Mouse (Mus musculus) ES-Bruce4 (cell line): ENCODE results near the gene Gm128. TPM values are rescaled to one million over a fixed set of nuclear protein-coding genes. Genes with fewer than 3 reads are reported as not detected.
A peak's percentile ranks its signal among the peaks of the same experiment; 100 is the strongest.

Experiments used
- H3K27ac ChIP-seq: 2 replicates; pipeline ENCODE4 v1.5.1; 2012; ENCODE audit warnings: low read length, inconsistent platforms; ENCODE audit not compliant: insufficient read depth
- H3K27me3 ChIP-seq: 2 replicates; pipeline ENCODE4 v1.6.1; 2012; ENCODE audit warnings: mild to moderate bottlenecking, low read length, inconsistent platforms; ENCODE audit not compliant: control insufficient read depth, poor library complexity, insufficient read depth, severe bottlenecking
- H3K36me3 ChIP-seq: 2 replicates; pipeline ENCODE4 v1.6.1; 2012; ENCODE audit warnings: inconsistent platforms, mild to moderate bottlenecking, low read length, moderate library complexity; ENCODE audit not compliant: control insufficient read depth, poor library complexity, insufficient read depth, severe bottlenecking
- H3K4me1 ChIP-seq: one replicate; pipeline ENCODE4 v1.8.1; 2011; ENCODE audit warnings: low read length; ENCODE audit not compliant: control insufficient read depth, insufficient read depth
- H3K4me3 ChIP-seq: 2 replicates; pipeline ENCODE4 v1.5.1; 2011; ENCODE audit warnings: low read depth, mild to moderate bottlenecking, low read length
- H3K9ac ChIP-seq: 2 replicates; pipeline ENCODE4 v1.6.1; 2012; ENCODE audit warnings: low read depth, mild to moderate bottlenecking, inconsistent platforms; ENCODE audit not compliant: poor library complexity, severe bottlenecking
- H3K9me3 ChIP-seq: replicated peaks from 2 replicates; pipeline ENCODE4 v1.6.1; 2012; ENCODE audit warnings: mild to moderate bottlenecking, low read length, inconsistent platforms; ENCODE audit not compliant: control insufficient read depth, poor library complexity, insufficient read depth, severe bottlenecking
- CTCF ChIP-seq: IDR thresholded peaks from one replicate; pipeline ENCODE4 v1.8.1; 2011; ENCODE audit warnings: low read depth, low read length
- EP300 ChIP-seq: IDR thresholded peaks from 2 replicates; pipeline ENCODE4 v1.6.1; 2011; ENCODE audit warnings: low read depth, low read length; ENCODE audit not compliant: insufficient read depth
- POLR2A ChIP-seq: IDR thresholded peaks from one replicate; pipeline ENCODE4 v1.8.1; 2011; ENCODE audit warnings: low read length; ENCODE audit not compliant: insufficient read depth
- polyA plus RNA-seq: library from polyadenylated mRNA; stranded (reverse); fragments of >200 nt; gene quantifications from 2 replicates; pipeline ENCODE4 v1.2.4, GENCODE M21; 2011; ENCODE audit warnings: low read depth; ENCODE audit not compliant: missing spikeins, insufficient read depth, insufficient read length

Gm128 gene
- polyA plus RNA-seq, 1 experiment: 1.2 TPM

GRCm38 (mm10) chr3:95264724-95265123, 23.3 kb upstream of the Gm128 start:
- no peaks in the 10 kb centered on the region for H3K27me3 ChIP-seq
- no peak overlapping the region for H3K27ac ChIP-seq
- peaks cover 34% of the 10 kb centered on the region for H3K36me3 ChIP-seq
- no peak overlapping the region for H3K4me3 ChIP-seq
- no peaks in the 10 kb centered on the region for H3K9me3 ChIP-seq
- no peak for TF ChIP-seq CTCF
- no peak overlapping the region for H3K9ac ChIP-seq
- H3K4me1 ChIP-seq: peaks cover 5% of the 10 kb centered on the region

DNA sequence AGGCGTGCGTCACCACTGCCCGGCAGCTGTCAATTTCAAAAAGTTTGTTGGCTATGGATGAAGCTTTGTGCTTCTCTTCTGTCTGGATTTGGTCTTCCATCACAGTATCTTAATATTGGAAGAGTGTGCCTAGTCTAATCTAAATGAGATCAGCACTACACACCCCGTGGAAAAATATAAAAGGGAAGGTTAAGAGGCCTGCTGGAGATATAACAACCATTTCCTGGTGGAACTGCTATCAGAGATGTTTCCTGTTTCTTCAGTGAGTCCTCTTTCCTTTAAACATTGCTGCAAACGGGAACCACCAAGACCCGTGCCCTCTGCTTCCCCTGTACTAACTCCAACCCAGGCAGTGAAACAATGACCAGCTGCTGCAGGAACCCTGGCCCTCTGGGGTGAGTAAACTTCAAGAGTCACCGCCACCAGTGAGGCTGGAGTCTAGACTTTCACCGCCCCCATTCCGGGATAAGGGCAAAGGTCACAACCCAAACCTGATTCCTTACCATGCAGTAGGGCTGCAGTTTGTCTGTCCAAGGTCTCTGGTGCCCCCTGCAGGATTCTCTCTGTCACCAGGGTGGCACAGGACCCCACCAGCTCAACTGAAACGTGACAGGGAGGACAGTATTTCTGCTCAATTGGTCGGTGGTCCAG, 21.8 kb upstream of the Gm128 start:
- TF ChIP-seq POLR2A: no peak
- TF ChIP-seq CTCF: peak; percentile 83
- Histone ChIP-seq H3K9me3 (no peaks in the 10 kb centered on the region), H3K27me3 (no peaks in the 10 kb centered on the region), H3K4me1 (no peaks in the 10 kb centered on the region), H3K9ac (no peak overlapping the region), H3K36me3 (peaks cover 46% of the 10 kb centered on the region), H3K4me3 (no peak overlapping the region), H3K27ac (no peak overlapping the region)

- Histone ChIP-seq H3K9me3 (no peaks in the 10 kb centered on the region), H3K27me3 (no peaks in the 10 kb centered on the region), H3K9ac (no peak overlapping the region), H3K4me1 (no peaks in the 10 kb centered on the region), H3K36me3 (peaks cover 50% of the 10 kb centered on the region), H3K4me3 (no peak overlapping the region), H3K27ac (no peak overlapping the region)
- TF ChIP-seq EP300 (no peak), CTCF (no peak), POLR2A (no peak)
Observed at GRCm38 (mm10) chr3:95261975-95262374, 20.6 kb upstream of the Gm128 start.

DNA sequence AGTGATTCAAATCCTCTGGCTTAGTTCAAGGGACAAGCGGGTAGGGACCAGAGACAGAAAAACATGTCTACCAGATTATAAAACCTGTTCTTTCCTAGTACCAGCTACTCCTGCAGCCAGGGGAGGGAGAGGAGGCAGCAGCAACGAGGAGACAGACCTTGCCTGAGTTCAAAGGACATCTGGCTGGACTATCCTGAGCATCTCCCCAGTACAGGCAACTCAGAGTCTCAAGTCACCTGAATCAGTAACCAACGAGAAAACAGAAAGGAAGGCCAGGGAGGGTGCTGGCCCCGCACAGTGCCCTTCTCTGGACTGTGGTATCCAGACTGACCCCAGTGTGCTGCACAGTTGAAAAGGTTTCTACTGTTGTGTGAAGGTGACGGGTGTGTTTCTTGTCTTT, 15.5 kb upstream of the Gm128 start:
- H3K9ac ChIP-seq: no peak overlapping the region

DNA sequence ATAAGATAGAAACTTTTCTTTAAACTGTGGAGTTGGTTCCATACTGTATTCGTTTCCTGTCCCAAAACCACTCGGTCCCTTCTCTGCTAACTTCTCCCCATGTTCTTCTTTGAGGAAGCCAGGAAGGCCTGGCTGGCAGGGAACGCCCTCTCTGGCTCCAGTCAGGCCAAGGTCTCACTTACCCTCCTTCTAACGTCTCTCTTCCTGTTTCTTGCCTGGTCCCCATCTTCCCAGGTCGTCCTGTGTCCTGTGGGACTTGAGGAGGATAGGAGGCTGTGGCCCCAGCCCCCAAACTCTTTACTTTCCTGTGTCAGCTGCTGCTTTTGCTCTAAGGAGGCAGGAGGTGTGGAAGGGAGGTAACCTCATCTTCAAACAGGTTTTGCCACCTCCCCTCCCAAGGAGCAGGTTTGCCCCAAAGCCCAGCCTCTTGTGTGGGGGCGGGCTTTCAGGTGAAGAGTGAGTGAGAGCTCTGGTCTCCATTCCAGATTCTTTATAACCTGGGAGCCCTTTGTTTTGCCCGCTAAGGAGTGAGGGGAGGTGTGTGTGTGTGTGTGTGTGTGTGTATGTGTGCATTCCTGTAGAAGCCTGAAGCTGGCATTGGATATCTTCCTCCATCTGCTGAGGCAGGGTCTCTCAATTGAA, 9.5 kb upstream of the Gm128 start, which contains the start of gene Bnipl:
Gene Bnipl (minus strand): TSS at position 411 of the 642 bp plus-strand sequence.
- Histone ChIP-seq H3K9me3 (no peaks in the 10 kb centered on the region), H3K4me1 (no peaks in the 10 kb centered on the region), H3K36me3 (peaks cover 15% of the 10 kb centered on the region), H3K4me3 (peak within 1 kb of the TSS; percentile 14; the same call in 1 of the 2 replicates), H3K27ac (peak within 1 kb of the TSS; percentile 57; the same call in 1 of the 2 replicates), H3K27me3 (no peaks in the 10 kb centered on the region), H3K9ac (no peak within 1 kb of the TSS)
- TF ChIP-seq POLR2A: no peak
- no peak for TF ChIP-seq EP300
- no peak for TF ChIP-seq CTCF

More for the DNA sequence above, 15.5 kb upstream of the Gm128 start:
- Histone ChIP-seq H3K27ac (no peak overlapping the region), H3K4me3 (no peak overlapping the region), H3K4me1 (no peaks in the 10 kb centered on the region), H3K9me3 (no peaks in the 10 kb centered on the region), H3K36me3 (peaks cover 58% of the 10 kb centered on the region), H3K27me3 (no peaks in the 10 kb centered on the region)
- no peak for TF ChIP-seq EP300
- no peak for TF ChIP-seq CTCF
- no peak for TF ChIP-seq POLR2A

DNA sequence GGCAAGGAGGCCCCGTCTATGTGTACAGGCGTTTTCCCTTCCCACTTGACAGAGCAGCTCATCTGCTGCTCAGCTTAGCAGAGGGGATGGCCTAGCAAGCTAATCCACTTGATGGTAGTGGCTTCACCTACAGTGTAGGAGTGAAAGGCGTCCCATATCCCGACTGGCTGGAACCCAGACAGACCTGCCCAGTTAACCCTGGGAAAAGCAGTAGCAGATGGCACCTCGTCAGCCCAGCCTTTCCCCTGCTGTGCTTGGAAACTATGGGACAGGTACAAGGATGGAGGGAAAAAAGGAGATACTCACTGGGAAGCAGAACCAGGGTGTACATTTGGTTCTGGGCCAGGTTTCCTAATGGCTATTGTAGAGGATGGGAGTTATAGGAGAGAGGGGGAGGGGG, 9.0 kb upstream of the Gm128 start:
- Histone ChIP-seq H3K27ac (peak overlapping the region; percentile 57; the same call in 1 of the 2 replicates), H3K4me3 (no peak overlapping the region), H3K27me3 (no peaks in the 10 kb centered on the region), H3K9ac (no peak overlapping the region), H3K4me1 (no peaks in the 10 kb centered on the region), H3K9me3 (no peaks in the 10 kb centered on the region), H3K36me3 (peaks cover 10% of the 10 kb centered on the region)
- no peak for TF ChIP-seq EP300
- TF ChIP-seq POLR2A: no peak
- no peak for TF ChIP-seq CTCF
